Mouse (Mus musculus) intestine, embryonic 14.5 days (tissue): ENCODE measurements around the gene Plin1. TPM values are rescaled to one million over a fixed set of nuclear protein-coding genes. Genes with fewer than 3 reads are reported as not detected.

Experiments
- ATAC-seq: fragments of 200-750 bp; cut with Nextera tagmentation; replicated peaks from 2 replicates; pipeline ENCODE4 v1.8.0; 2017; ENCODE audit warnings: low read depth, moderate number of reproducible peaks, moderate TSS enrichment, moderate library complexity; ENCODE audit not compliant: low FRiP score, low TSS enrichment
- DNase-seq: peaks from one replicate; pipeline ENCODE4 v3.0.0-alpha.2; 2018; ENCODE audit warnings: low spot score
- H3K27ac ChIP-seq: fragments of 300-500 bp; sonication (generic); 2 replicates; pipeline ENCODE4 v1.5.1; 2014; ENCODE audit warnings: low read depth, mild to moderate bottlenecking, control low read depth
- H3K27me3 ChIP-seq: fragments of 300-500 bp; sonication (generic); replicated peaks from 2 replicates; pipeline ENCODE4 v1.6.1; 2014; ENCODE audit warnings: low read length, control low read depth; ENCODE audit not compliant: control insufficient read depth, insufficient read depth
- H3K36me3 ChIP-seq: fragments of 300-500 bp; sonication (generic); 2 replicates; pipeline ENCODE4 v1.6.1; 2014; ENCODE audit warnings: low read length, control low read depth; ENCODE audit not compliant: control insufficient read depth, insufficient read depth
- H3K4me1 ChIP-seq: fragments of 300-500 bp; sonication (generic); replicated peaks from 2 replicates; pipeline ENCODE4 v1.6.1; 2014; ENCODE audit warnings: low read length, control low read depth, mixed read lengths; ENCODE audit not compliant: control insufficient read depth, insufficient read depth
- H3K4me2 ChIP-seq: fragments of 300-500 bp; sonication (generic); 2 replicates; pipeline ENCODE4 v1.6.1; 2014; ENCODE audit warnings: low read length
- H3K4me3 ChIP-seq: fragments of 300-500 bp; sonication (generic); 2 replicates; pipeline ENCODE4 v1.5.1; 2014; ENCODE audit warnings: low read depth, low read length, control low read depth, mixed read lengths
- H3K9ac ChIP-seq: fragments of 300-500 bp; sonication (generic); 2 replicates; pipeline ENCODE4 v1.6.1; 2014; ENCODE audit warnings: mild to moderate bottlenecking, low read length
- H3K9me3 ChIP-seq: fragments of 300-500 bp; sonication (generic); 2 replicates; pipeline ENCODE4 v1.6.1; 2016; ENCODE audit warnings: low read length, control low read depth; ENCODE audit not compliant: control insufficient read depth
- WGBS: fragments of 180-500 bp; shearing (Covaris S2); extraction: QIAGEN DNeasy Blood & Tissue Kit; methylation state at CpG from one replicate; pipeline ENCODE4 v1.1.7; 2014; 5-methylcytosine and 5-hydroxymethylcytosine counted together
- polyA plus RNA-seq: library from polyadenylated mRNA; unstranded; fragments of >200 nt; fragmentation: Nextera tagmentation; extraction: Ambion mirVana; gene quantifications from 2 replicates; pipeline ENCODE4 v1.2.1, GENCODE M21; 2014

Plin1 gene
- polyA plus RNA-seq, 1 experiment from 2014 or later = not detected

- WGBS = 71% methylated on average over 5 of the region's 5 CpGs
- no peak overlapping the region for H3K4me2 ChIP-seq
- no peaks in the 10 kb centered on the region for H3K4me1 ChIP-seq
- no peak overlapping the region for H3K27ac ChIP-seq
- H3K27me3 ChIP-seq = no peaks in the 10 kb centered on the region
- DNase-seq (no peak), ATAC-seq (no peak)
- no peaks in the 10 kb centered on the region for H3K9me3 ChIP-seq
- no peak overlapping the region for H3K9ac ChIP-seq
- no peak overlapping the region for H3K4me3 ChIP-seq
- H3K36me3 ChIP-seq = no peaks in the 10 kb centered on the region
Observed at GRCm38 (mm10) chr7:79761124-79761876, 28.6 kb upstream of the Plin1 start.

GRCm38 (mm10) chr7:79759766-79760165 is 27.1 kb upstream of the Plin1 start:
- Histone ChIP-seq H3K4me3 (no peak overlapping the region), H3K36me3 (no peaks in the 10 kb centered on the region), H3K4me1 (no peaks in the 10 kb centered on the region), H3K4me2 (no peak overlapping the region), H3K9me3 (no peaks in the 10 kb centered on the region), H3K27ac (no peak overlapping the region), H3K27me3 (no peaks in the 10 kb centered on the region), H3K9ac (no peak overlapping the region)
- DNase-seq = no peak
- ATAC-seq = no peak

- H3K4me3 ChIP-seq = no peak overlapping the region
- no peaks in the 10 kb centered on the region for H3K4me1 ChIP-seq
- DNase-seq = no peak
- H3K9ac ChIP-seq = no peak overlapping the region
- H3K4me2 ChIP-seq = no peak overlapping the region
- no peak for ATAC-seq
- no peaks in the 10 kb centered on the region for H3K36me3 ChIP-seq
- H3K27me3 ChIP-seq = no peaks in the 10 kb centered on the region
- no peaks in the 10 kb centered on the region for H3K9me3 ChIP-seq
- WGBS = 47% methylated on average over 6 of the region's 6 CpGs
- no peak overlapping the region for H3K27ac ChIP-seq
Observed at GRCm38 (mm10) chr7:79758176-79758575, 25.5 kb upstream of the Plin1 start.

- no peak overlapping the region for H3K27ac ChIP-seq
- H3K4me2 ChIP-seq = no peak overlapping the region
- no peak overlapping the region for H3K9ac ChIP-seq
- ATAC-seq = no peak
- no peaks in the 10 kb centered on the region for H3K36me3 ChIP-seq
- 39% methylated on average over 2 of the region's 2 CpGs for WGBS
- no peak overlapping the region for H3K4me3 ChIP-seq
- no peaks in the 10 kb centered on the region for H3K4me1 ChIP-seq
- no peaks in the 10 kb centered on the region for H3K9me3 ChIP-seq
- DNase-seq = no peak
- H3K27me3 ChIP-seq = no peaks in the 10 kb centered on the region
Observed at GRCm38 (mm10) chr7:79756334-79756733, 23.6 kb upstream of the Plin1 start.

- H3K4me3 ChIP-seq = no peak overlapping the region
- no peaks in the 10 kb centered on the region for H3K4me1 ChIP-seq
- ATAC-seq = no peak
- H3K4me2 ChIP-seq = no peak overlapping the region
- no peak for DNase-seq
- no peak overlapping the region for H3K27ac ChIP-seq
- WGBS = 88% methylated on average over 6 of the region's 6 CpGs
- no peak overlapping the region for H3K9ac ChIP-seq
- H3K9me3 ChIP-seq = no peaks in the 10 kb centered on the region
- no peaks in the 10 kb centered on the region for H3K36me3 ChIP-seq
- H3K27me3 ChIP-seq = no peaks in the 10 kb centered on the region
Observed at GRCm38 (mm10) chr7:79749511-79749910, 16.8 kb upstream of the Plin1 start.

- ATAC-seq (no peak), DNase-seq (no peak)
- no peaks in the 10 kb centered on the region for H3K9me3 ChIP-seq
- no peak overlapping the region for H3K4me3 ChIP-seq
- H3K36me3 ChIP-seq = no peaks in the 10 kb centered on the region
- no peak overlapping the region for H3K4me2 ChIP-seq
- H3K4me1 ChIP-seq = peaks cover 3% of the 10 kb centered on the region
- 77% methylated on average over 6 of the region's 6 CpGs for WGBS
- no peaks in the 10 kb centered on the region for H3K27me3 ChIP-seq
- no peak overlapping the region for H3K27ac ChIP-seq
- no peak overlapping the region for H3K9ac ChIP-seq
Observed at GRCm38 (mm10) chr7:79747659-79748058, 15.0 kb upstream of the Plin1 start.

GRCm38 (mm10) chr7:79744585-79744984 is 11.9 kb upstream of the Plin1 start:
- no peak overlapping the region for H3K27ac ChIP-seq
- ATAC-seq (no peak), DNase-seq (no peak)
- no peak overlapping the region for H3K4me3 ChIP-seq
- 75% methylated on average over 5 of the region's 5 CpGs for WGBS
- no peaks in the 10 kb centered on the region for H3K36me3 ChIP-seq
- peaks cover 6% of the 10 kb centered on the region for H3K4me1 ChIP-seq
- H3K9me3 ChIP-seq = no peaks in the 10 kb centered on the region
- no peaks in the 10 kb centered on the region for H3K27me3 ChIP-seq
- H3K4me2 ChIP-seq = no peak overlapping the region
- H3K9ac ChIP-seq = no peak overlapping the region

- H3K27me3 ChIP-seq = no peaks in the 10 kb centered on the region
- no peak overlapping the region for H3K4me2 ChIP-seq
- no peaks in the 10 kb centered on the region for H3K36me3 ChIP-seq
- ATAC-seq (no peak), DNase-seq (no peak)
- H3K9me3 ChIP-seq = no peaks in the 10 kb centered on the region
- H3K4me1 ChIP-seq = peaks cover 6% of the 10 kb centered on the region
- H3K4me3 ChIP-seq = no peak overlapping the region
- 83% methylated on average over 9 of the region's 9 CpGs for WGBS
- no peak overlapping the region for H3K9ac ChIP-seq
- no peak overlapping the region for H3K27ac ChIP-seq
Observed at GRCm38 (mm10) chr7:79744051-79744450, 11.3 kb upstream of the Plin1 start.
